Mouse (Mus musculus) bone marrow, adult 2 months (tissue): ENCODE measurements at regions not wholly inside any gene's neighbourhood (a gene's known extent, or its start where the extent isn't known, plus 50 kb on each side); places are given as distances from the start of the nearest gene placed in this dataset.

Source experiments
- CTCF ChIP-seq: fragments of 200-500 bp; IDR thresholded peaks from 2 replicates; pipeline ENCODE4 v1.5.1; 2011; ENCODE audit warnings: low read length, control low read depth; ENCODE audit not compliant: control insufficient read depth, insufficient read depth
- POLR2A ChIP-seq: fragments of 200-500 bp; IDR thresholded peaks from 2 replicates; pipeline ENCODE4 v1.6.1; 2011; ENCODE audit warnings: low read depth, mild to moderate bottlenecking, control low read depth, low read length, borderline replicate concordance; ENCODE audit not compliant: control insufficient read depth

DNA sequence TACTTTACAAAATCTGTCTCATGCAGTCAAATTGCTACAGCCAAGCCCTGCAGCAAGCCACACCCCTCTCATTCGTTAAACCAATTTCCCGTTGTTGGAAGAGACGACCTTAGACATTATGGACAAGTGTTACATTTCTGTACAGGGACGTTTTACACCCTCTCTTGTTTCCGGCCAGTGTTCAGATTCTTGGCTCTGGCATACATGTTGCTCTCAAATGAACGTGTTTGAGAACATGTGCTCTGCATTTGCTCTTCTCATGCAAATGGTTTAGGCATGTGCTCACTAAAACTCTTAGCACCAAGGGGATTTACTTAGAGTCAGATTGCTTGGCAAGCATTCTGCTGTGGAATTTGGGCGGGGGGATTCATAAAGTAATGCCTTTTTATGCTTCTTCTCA, 161.7 kb upstream of the Tas2r134 start:
- TF ChIP-seq CTCF (no peak), POLR2A (no peak)
